Mouse (Mus musculus) forebrain, embryonic 16.5 days (tissue): ENCODE measurements around the gene Cnot6. TPM values are rescaled to one million over a fixed set of nuclear protein-coding genes. Genes with fewer than 3 reads are reported as not detected.

Experiments
- ATAC-seq: fragments of 200-750 bp; cut with Nextera tagmentation; 2 replicates; pipeline ENCODE4 v1.8.0; 2017; ENCODE audit warnings: mild to moderate bottlenecking, moderate library complexity
- H3K27ac ChIP-seq: fragments of 300-500 bp; sonication (generic); 2 replicates; pipeline ENCODE4 v1.5.1; 2014; ENCODE audit warnings: low read length, control low read depth
- H3K27me3 ChIP-seq: fragments of 300-500 bp; sonication (generic); replicated peaks from 2 replicates; pipeline ENCODE4 v1.6.1; 2014; ENCODE audit warnings: low read length; ENCODE audit not compliant: control insufficient read depth, insufficient read depth
- H3K36me3 ChIP-seq: fragments of 300-500 bp; sonication (generic); 2 replicates; pipeline ENCODE4 v1.6.1; 2014; ENCODE audit not compliant: control insufficient read depth, insufficient read depth
- H3K4me1 ChIP-seq: fragments of 300-500 bp; sonication (generic); replicated peaks from 2 replicates; pipeline ENCODE4 v1.6.1; 2014; ENCODE audit warnings: low read length; ENCODE audit not compliant: control insufficient read depth, insufficient read depth
- H3K4me2 ChIP-seq: fragments of 300-500 bp; sonication (generic); 2 replicates; pipeline ENCODE4 v1.6.1; 2014; ENCODE audit warnings: mild to moderate bottlenecking, low read length, control low read depth
- H3K4me3 ChIP-seq: fragments of 300-500 bp; sonication (generic); replicated peaks from 2 replicates; pipeline ENCODE4 v1.5.1; 2014; ENCODE audit warnings: mild to moderate bottlenecking, low read length, control low read depth
- H3K9ac ChIP-seq: fragments of 300-500 bp; sonication (generic); replicated peaks from 2 replicates; pipeline ENCODE4 v1.6.1; 2014; ENCODE audit warnings: low read depth, low read length, control low read depth
- H3K9me3 ChIP-seq: fragments of 300-500 bp; sonication (generic); 2 replicates; pipeline ENCODE4 v1.6.1; 2016; ENCODE audit warnings: low read length; ENCODE audit not compliant: control insufficient read depth
- WGBS: fragments of 180-500 bp; shearing (Covaris S2); extraction: QIAGEN DNeasy Blood & Tissue Kit; methylation state at CpG from one replicate; pipeline ENCODE4 v1.1.7; 2014; 5-methylcytosine and 5-hydroxymethylcytosine counted together
- polyA plus RNA-seq: library from polyadenylated mRNA; unstranded; fragments of >200 nt; fragmentation: Nextera tagmentation; extraction: Ambion mirVana; gene quantifications from 2 replicates; pipeline ENCODE4 v1.2.1, GENCODE M21; 2015

Cnot6 gene
- polyA plus RNA-seq, 1 experiment from 2014 or later = 55.1 TPM

DNA sequence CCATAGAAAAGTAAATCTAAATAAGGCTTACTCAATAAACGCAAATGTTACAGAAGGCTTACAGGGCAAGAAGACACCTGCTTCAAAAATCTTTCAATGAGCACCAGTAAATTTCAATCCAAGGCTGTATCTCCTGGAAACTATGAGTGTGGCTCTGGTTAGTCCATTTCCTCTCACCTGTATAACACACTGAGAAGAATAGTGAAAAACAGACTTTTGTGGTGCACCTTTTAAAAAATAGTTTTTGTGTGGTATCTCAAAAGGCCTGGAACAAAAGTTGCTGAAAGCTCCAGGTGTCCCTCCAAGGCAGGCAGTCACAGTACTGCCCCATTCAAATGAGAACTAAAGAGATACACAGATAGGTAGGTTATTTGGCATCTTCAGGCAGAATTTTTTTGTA is 13.4 kb downstream of the Cnot6 start:
- Histone ChIP-seq H3K36me3 (peaks cover 15% of the 10 kb centered on the region), H3K27ac (no peak overlapping the region), H3K4me3 (no peak overlapping the region), H3K9ac (no peak overlapping the region), H3K9me3 (no peaks in the 10 kb centered on the region), H3K4me2 (no peak overlapping the region), H3K4me1 (peaks cover 3% of the 10 kb centered on the region), H3K27me3 (no peaks in the 10 kb centered on the region)
- 94% methylated on average over 1 of the region's 1 CpGs for WGBS
- ATAC-seq = no peak

- no peak overlapping the region for H3K9ac ChIP-seq
- H3K4me1 ChIP-seq = peaks cover 3% of the 10 kb centered on the region
- H3K36me3 ChIP-seq = peaks cover 15% of the 10 kb centered on the region
- H3K4me2 ChIP-seq = no peak overlapping the region
- no peak overlapping the region for H3K4me3 ChIP-seq
- no peaks in the 10 kb centered on the region for H3K27me3 ChIP-seq
- 93% methylated on average over 5 of the region's 5 CpGs for WGBS
- ATAC-seq = no peak
- H3K27ac ChIP-seq = no peak overlapping the region
- H3K9me3 ChIP-seq = no peaks in the 10 kb centered on the region
These were observed 14.7 kb downstream of the Cnot6 start for GRCm38 (mm10) chr11:49697779-49698178.

DNA sequence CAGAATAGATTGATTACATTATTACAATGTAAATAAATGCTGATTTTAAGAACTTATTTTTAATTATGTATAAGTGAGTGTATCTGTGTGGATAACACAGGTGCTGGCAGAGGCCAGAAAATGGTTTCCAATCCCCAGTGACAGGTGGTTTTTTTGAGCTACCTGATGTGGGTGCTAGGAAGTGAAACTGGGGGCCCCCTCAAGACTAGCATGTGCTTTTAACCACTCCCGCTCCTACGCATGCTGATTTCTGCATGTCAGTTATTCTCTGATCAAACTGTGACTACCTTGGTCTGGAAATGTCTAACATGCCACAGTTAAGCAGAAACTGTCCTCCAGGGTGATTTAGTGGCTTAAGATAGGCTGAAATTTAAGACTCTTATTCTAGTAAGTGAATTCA is 16.1 kb downstream of the Cnot6 start:
- ATAC-seq = no peak
- no peak overlapping the region for H3K4me2 ChIP-seq
- no peak overlapping the region for H3K9ac ChIP-seq
- peaks cover 3% of the 10 kb centered on the region for H3K4me1 ChIP-seq
- WGBS = 95% methylated on average over 2 of the region's 2 CpGs
- peaks cover 5% of the 10 kb centered on the region for H3K36me3 ChIP-seq
- no peak overlapping the region for H3K27ac ChIP-seq
- no peak overlapping the region for H3K4me3 ChIP-seq
- no peaks in the 10 kb centered on the region for H3K9me3 ChIP-seq
- H3K27me3 ChIP-seq = no peaks in the 10 kb centered on the region

DNA sequence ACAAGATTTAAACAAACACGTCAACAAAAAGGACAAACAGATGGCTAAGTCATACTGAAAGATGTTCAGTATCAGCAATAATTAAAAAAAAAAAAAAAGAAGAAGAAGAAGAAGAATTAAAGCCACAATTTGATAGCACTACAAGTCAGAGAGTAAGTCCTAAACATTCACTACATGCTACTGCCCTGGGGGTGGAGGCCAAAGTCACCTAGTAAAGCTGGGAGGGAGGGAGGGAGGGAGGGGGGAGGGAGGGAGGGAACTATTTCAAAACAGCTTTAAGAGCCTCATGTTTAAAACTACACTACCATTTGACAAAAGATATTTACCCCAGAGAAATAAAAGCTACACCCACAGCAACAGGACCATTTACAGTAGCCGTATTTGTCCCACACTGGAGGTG is 16.8 kb downstream of the Cnot6 start:
- Histone ChIP-seq H3K4me3 (no peak overlapping the region), H3K4me2 (no peak overlapping the region), H3K9ac (no peak overlapping the region), H3K9me3 (no peaks in the 10 kb centered on the region), H3K27ac (no peak overlapping the region), H3K36me3 (no peaks in the 10 kb centered on the region; the same call in 1 of the 2 replicates), H3K27me3 (no peaks in the 10 kb centered on the region), H3K4me1 (peaks cover 6% of the 10 kb centered on the region)
- WGBS = 77% methylated on average over 2 of the region's 2 CpGs
- ATAC-seq = no peak

DNA sequence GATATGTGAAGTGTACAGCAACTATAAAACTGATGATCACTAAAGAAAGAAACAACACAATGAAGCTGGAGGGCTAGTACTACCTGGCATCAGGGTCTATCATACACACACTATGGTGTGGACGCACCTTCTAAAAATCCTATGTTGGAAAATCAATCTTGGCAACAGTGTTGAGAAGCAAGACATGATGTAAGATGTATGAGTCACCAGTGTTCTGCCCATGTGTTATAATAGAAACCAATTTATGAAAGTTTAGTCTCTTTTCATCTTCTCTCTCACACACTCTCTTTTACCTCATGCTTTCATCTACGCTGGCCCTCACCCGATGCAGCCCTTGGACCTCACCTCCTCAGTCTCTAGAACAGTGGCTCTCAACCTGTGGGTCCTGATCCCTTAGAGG is 17.5 kb downstream of the Cnot6 start:
- Histone ChIP-seq H3K27me3 (no peaks in the 10 kb centered on the region), H3K9me3 (no peaks in the 10 kb centered on the region), H3K27ac (no peak overlapping the region), H3K4me2 (no peak overlapping the region), H3K4me3 (no peak overlapping the region), H3K4me1 (peaks cover 9% of the 10 kb centered on the region), H3K9ac (no peak overlapping the region), H3K36me3 (no peaks in the 10 kb centered on the region; the same call in 1 of the 2 replicates)
- 96% methylated on average over 3 of the region's 3 CpGs for WGBS
- ATAC-seq = no peak

DNA sequence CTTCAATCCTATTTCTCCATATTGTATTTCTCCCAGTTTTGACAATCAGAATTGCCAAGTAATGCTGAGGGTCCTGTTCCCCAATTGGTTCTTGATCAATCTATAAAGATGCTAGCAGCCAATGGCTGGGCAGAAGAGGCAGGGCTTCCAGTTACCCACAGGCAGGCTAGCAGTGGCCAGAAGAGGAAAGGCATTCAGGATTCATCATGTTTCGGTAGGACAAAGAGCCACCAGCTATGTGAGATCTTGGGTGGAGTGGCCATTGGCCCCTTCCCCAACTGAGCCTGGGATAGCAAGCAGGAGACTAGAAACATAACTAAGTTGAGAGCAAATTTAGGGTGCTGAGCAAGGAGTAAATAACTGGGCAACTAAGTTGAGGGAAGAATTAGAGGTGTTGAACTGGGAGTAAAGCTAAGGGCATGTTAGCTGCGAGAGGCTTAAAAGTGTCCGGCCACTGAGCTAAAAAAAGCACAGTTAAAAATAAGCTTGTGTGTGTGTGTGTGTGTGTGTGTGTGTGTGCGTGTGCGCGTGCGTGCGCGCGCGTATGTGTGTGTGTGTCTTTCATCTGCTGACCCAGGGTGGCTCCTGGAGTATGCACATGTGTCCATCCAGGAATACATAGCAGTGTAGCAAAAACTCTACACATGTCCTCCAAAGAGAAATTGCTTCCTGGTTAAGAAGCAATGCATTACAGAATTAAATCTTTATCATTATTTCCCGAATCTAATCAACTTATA is 28.1 kb downstream of the Cnot6 start:
- H3K27me3 ChIP-seq = no peaks in the 10 kb centered on the region
- no peak for ATAC-seq
- H3K4me3 ChIP-seq = no peak overlapping the region
- H3K36me3 ChIP-seq = peaks cover 32% of the 10 kb centered on the region
- no peak overlapping the region for H3K4me2 ChIP-seq
- no peaks in the 10 kb centered on the region for H3K4me1 ChIP-seq
- WGBS = 95% methylated on average over 12 of the region's 12 CpGs
- H3K9ac ChIP-seq = no peak overlapping the region
- no peaks in the 10 kb centered on the region for H3K9me3 ChIP-seq
- H3K27ac ChIP-seq = no peak overlapping the region

GRCm38 (mm10) chr11:49673433-49673832 is 39.1 kb downstream of the Cnot6 start:
- ATAC-seq = no peak
- WGBS = 60% methylated on average over 3 of the region's 3 CpGs
- H3K9me3 ChIP-seq = no peaks in the 10 kb centered on the region
- H3K9ac ChIP-seq = no peak overlapping the region
- H3K4me3 ChIP-seq = no peak overlapping the region
- peaks cover 23% of the 10 kb centered on the region for H3K36me3 ChIP-seq
- no peaks in the 10 kb centered on the region for H3K27me3 ChIP-seq
- no peaks in the 10 kb centered on the region for H3K4me1 ChIP-seq
- H3K4me2 ChIP-seq = no peak overlapping the region
- H3K27ac ChIP-seq = no peak overlapping the region

GRCm38 (mm10) chr11:49665462-49665861 is 47.1 kb downstream of the Cnot6 start:
- Histone ChIP-seq H3K27me3 (no peaks in the 10 kb centered on the region), H3K36me3 (no peaks in the 10 kb centered on the region), H3K4me2 (no peak overlapping the region), H3K4me1 (no peaks in the 10 kb centered on the region), H3K9ac (no peak overlapping the region), H3K9me3 (no peaks in the 10 kb centered on the region), H3K27ac (no peak overlapping the region), H3K4me3 (no peak overlapping the region)
- ATAC-seq = no peak
- 86% methylated on average over 4 of the region's 4 CpGs for WGBS

- ATAC-seq = peak; percentile 30; the same call in 1 of the 2 replicates
- WGBS = 79% methylated on average over 12 of the region's 12 CpGs
- no peaks in the 10 kb centered on the region for H3K36me3 ChIP-seq
- no peaks in the 10 kb centered on the region for H3K4me1 ChIP-seq
- no peak overlapping the region for H3K4me2 ChIP-seq
- H3K27ac ChIP-seq = no peak overlapping the region
- no peaks in the 10 kb centered on the region for H3K9me3 ChIP-seq
- H3K27me3 ChIP-seq = no peaks in the 10 kb centered on the region
- no peak overlapping the region for H3K4me3 ChIP-seq
- H3K9ac ChIP-seq = no peak overlapping the region
These were observed 48.0 kb downstream of the Cnot6 start for GRCm38 (mm10) chr11:49664262-49665140.
